Mouse (Mus musculus) MEL (cell line): ENCODE results near the gene Rnf217.

Experiments
- BHLHE40 ChIP-seq: IDR thresholded peaks from 2 replicates; pipeline ENCODE4 v1.6.1; 2012; ENCODE audit warnings: low read depth, mild to moderate bottlenecking, inconsistent platforms, low read length, improper control_type of control experiment, borderline replicate concordance
- CTCF ChIP-seq, 3 experiments: IDR thresholded peaks in 2 of 3; conservative IDR thresholded peaks in 1 of 3; 2 replicates each; pipeline ENCODE4 v1.5.1; 2011 to 2012; ENCODE audit warnings: low read length in 3 of 3, low read depth in 2 of 3, mild to moderate bottlenecking in 2 of 3, improper control_type of control experiment in 1 of 3, inconsistent platforms in 1 of 3, mixed read lengths in 1 of 3, moderate library complexity in 1 of 3; ENCODE audit not compliant: control insufficient read depth in 1 of 3, insufficient read depth in 1 of 3, poor library complexity in 1 of 3, severe bottlenecking in 1 of 3
- E2F4 ChIP-seq: IDR thresholded peaks from 2 replicates; pipeline ENCODE4 v1.6.1; 2011; ENCODE audit warnings: low read depth, low read length, improper control_type of control experiment, borderline replicate concordance
- EP300 ChIP-seq, 2 experiments: IDR thresholded peaks; 2 replicates each; pipeline ENCODE4 v1.6.1; 2011; ENCODE audit warnings: improper control_type of control experiment in 2 of 2, low read length in 2 of 2, low read depth in 1 of 2, mild to moderate bottlenecking in 1 of 2
- HCFC1 ChIP-seq: IDR thresholded peaks from 2 replicates; pipeline ENCODE4 v1.6.1; 2012; ENCODE audit warnings: low read depth, mild to moderate bottlenecking, inconsistent platforms, low read length, improper control_type of control experiment, moderate library complexity
- MXI1 ChIP-seq: IDR thresholded peaks from 2 replicates; pipeline ENCODE4 v1.6.1; 2011; ENCODE audit warnings: mild to moderate bottlenecking, low read depth, low read length, improper control_type of control experiment
- POLR2A ChIP-seq, 2 experiments: IDR thresholded peaks; 2 replicates each; pipeline ENCODE4 v1.6.1; 2011 to 2012; ENCODE audit warnings: low read length in 2 of 2, mild to moderate bottlenecking in 2 of 2, control low read depth in 1 of 2, improper control_type of control experiment in 1 of 2, low read depth in 1 of 2, moderate library complexity in 1 of 2; ENCODE audit not compliant: control insufficient read depth in 1 of 2, insufficient read depth in 1 of 2, poor library complexity in 1 of 2
- TAL1 ChIP-seq: IDR thresholded peaks from 2 replicates; pipeline ENCODE4 v1.6.1; 2012; ENCODE audit warnings: mild to moderate bottlenecking, inconsistent platforms, low read length, moderate library complexity, mixed read lengths
- TBP ChIP-seq: IDR thresholded peaks from 2 replicates; pipeline ENCODE4 v1.8.0; 2011; ENCODE audit warnings: low read depth, low read length, improper control_type of control experiment
- USF2 ChIP-seq, 2 experiments: IDR thresholded peaks; 2 replicates each; pipeline ENCODE4 v1.6.1; 2011 to 2012; ENCODE audit warnings: improper control_type of control experiment in 2 of 2, low read length in 2 of 2, borderline replicate concordance in 1 of 2, inconsistent platforms in 1 of 2, low read depth in 1 of 2, mild to moderate bottlenecking in 1 of 2; ENCODE audit not compliant: insufficient read depth in 1 of 2

- TF ChIP-seq EP300 (IDR thresholded peaks at IDR 0.05; ENCODE audit: low read depth in 1 of 2, low read length in 2 of 2) (no peak), HCFC1 (no peak), TBP (no peak), E2F4 (no peak), MXI1 (no peak), CTCF (IDR thresholded peaks at IDR 0.05 in 2 of 3, conservative IDR thresholded peaks at IDR 0.05 in 1 of 3; ENCODE audit: control insufficient read depth in 1 of 3, insufficient read depth in 1 of 3, low read depth in 2 of 3, low read length in 3 of 3, poor library complexity in 1 of 3, severe bottlenecking in 1 of 3) (no peak), POLR2A (IDR thresholded peaks at IDR 0.05; ENCODE audit: control insufficient read depth in 1 of 2, insufficient read depth in 1 of 2, low read depth in 1 of 2, low read length in 2 of 2, poor library complexity in 1 of 2) (no peak), TAL1 (no peak), BHLHE40 (no peak), USF2 (IDR thresholded peaks at IDR 0.05; ENCODE audit: borderline replicate concordance in 1 of 2, insufficient read depth in 1 of 2, low read depth in 1 of 2, low read length in 2 of 2) (no peak)
These were observed 107.3 kb downstream of the Rnf217 start for GRCm38 (mm10) chr10:31501644-31502043.
